Mouse (Mus musculus): ENCODE measurements at regions not wholly inside any gene's neighbourhood (a gene's known extent, or its start where the extent isn't known, plus 50 kb on each side); places are given as distances from the start of the nearest gene placed in this dataset.

- TF ChIP-seq CTCF (IDR thresholded peaks at IDR 0.05; ENCODE audit: extremely low read depth, insufficient read depth, low read length) (no peak), POLR2A (IDR thresholded peaks at IDR 0.05; ENCODE audit: extremely low read depth, insufficient read depth, low read length) (no peak)
Observed at GRCm38 (mm10) chr3:78866896-78867295, 419.4 kb downstream of the Rapgef2 start.
